ENCODE assay signal across 8 mouse cellular contexts in genomic region chr9:51335294-51336010, GRCm38 (mm10). TPM values are rescaled to one million over a fixed set of nuclear protein-coding genes. Genes with fewer than 3 reads are reported as not detected.
A peak's percentile ranks its signal among the peaks of the same experiment; 100 is the strongest.
DNase-seq lines count a peak whose midpoint lies in the region; ATAC-seq and TF ChIP-seq lines count a peak whose summit lies in the region.

No protein-coding gene starts in this region.

- DNase-seq in A20 (ENCODE audit: low read depth, low spot score): peak; percentile 75
- DNase-seq in heart, embryonic 10.5 days (ENCODE audit: low spot score): peak; percentile 84
- peak; percentile 77 for DNase-seq in kidney, adult 9 months
- DNase-seq in neural tube, embryonic 10.5 days (ENCODE audit: extremely low spot score, low spot score): peak; percentile 81

- no peaks in the 10 kb centered on the region for H3K4me1 ChIP-seq in bone marrow, adult 2 months (ENCODE audit: control insufficient read depth, insufficient read depth, low read length)
- H3K4me1 ChIP-seq in embryonic facial prominence, embryonic 15.5 days: peaks cover 4% of the 10 kb centered on the region; the same call in 1 of the 2 replicates
- peaks cover 6% of the 10 kb centered on the region; the same call in 1 of the 2 replicates for H3K4me1 ChIP-seq in heart, embryonic 10.5 days
- no peaks in the 10 kb centered on the region for H3K4me1 ChIP-seq in limb, embryonic 12.5 days (replicated peaks)
- H3K4me1 ChIP-seq in stomach, embryonic 16.5 days (ENCODE audit: control insufficient read depth, insufficient read depth, low read length): no peaks in the 10 kb centered on the region

- ATAC-seq in embryonic facial prominence, embryonic 15.5 days (ENCODE audit: insufficient number of reproducible peaks, low FRiP score, low TSS enrichment, low read depth): peak; percentile 63
- peak; percentile 56; the same call in 1 of the 2 replicates for ATAC-seq in limb, embryonic 12.5 days (ENCODE audit: insufficient number of reproducible peaks, insufficient read depth, low FRiP score, low TSS enrichment, low read depth)
- ATAC-seq in stomach, embryonic 16.5 days (ENCODE audit: insufficient read depth, low FRiP score): peak; percentile 76; the same call in 1 of the 2 replicates

- H3K4me2 ChIP-seq in embryonic facial prominence, embryonic 15.5 days (replicated peaks): peak overlapping the region; percentile 35
- peak overlapping the region; percentile 26; the same call in 1 of the 2 replicates for H3K4me2 ChIP-seq in limb, embryonic 12.5 days
- peak overlapping the region; percentile 37 for H3K4me2 ChIP-seq in stomach, embryonic 16.5 days (ENCODE audit: low read depth, low read length)

- H3K4me3 ChIP-seq in bone marrow, adult 2 months (replicated peaks; ENCODE audit: control insufficient read depth, low read depth, low read length): no peak overlapping the region
- H3K4me3 ChIP-seq in embryonic facial prominence, embryonic 15.5 days (replicated peaks): no peak overlapping the region; the same call in 1 of the 2 replicates
- H3K4me3 ChIP-seq in heart, embryonic 10.5 days: peak overlapping the region; percentile 29; the same call in 1 of the 2 replicates
- H3K4me3 ChIP-seq in limb, embryonic 12.5 days (replicated peaks): no peak overlapping the region
- H3K4me3 ChIP-seq in stomach, embryonic 16.5 days (replicated peaks; ENCODE audit: low read length): 0 out of 2 replicates have a peak overlapping the region, but pooled peaks have one; percentile 10

- no peaks in the 10 kb centered on the region for H3K36me3 ChIP-seq in embryonic facial prominence, embryonic 15.5 days
- no peaks in the 10 kb centered on the region for H3K36me3 ChIP-seq in heart, embryonic 10.5 days
- no peaks in the 10 kb centered on the region for H3K36me3 ChIP-seq in limb, embryonic 12.5 days
- no peaks in the 10 kb centered on the region for H3K36me3 ChIP-seq in stomach, embryonic 16.5 days (ENCODE audit: control insufficient read depth, insufficient read depth, low read length)

- peak; percentile 45 for TF ChIP-seq CTCF in bone marrow, adult 2 months (IDR thresholded peaks at IDR 0.05; ENCODE audit: control insufficient read depth, insufficient read depth, low read length)

- 16% methylated on average over 8 of the region's 8 CpGs for WGBS in bone marrow, adult 2 months
- WGBS in embryonic facial prominence, embryonic 15.5 days: 21% methylated on average over 8 of the region's 8 CpGs
- 28% methylated on average over 8 of the region's 8 CpGs for WGBS in heart, embryonic 10.5 days
- 28% methylated on average over 8 of the region's 8 CpGs for WGBS in limb, embryonic 12.5 days
- WGBS in stomach, embryonic 16.5 days: 21% methylated on average over 8 of the region's 8 CpGs

- H3K27ac ChIP-seq in bone marrow, adult 2 months (ENCODE audit: control insufficient read depth, insufficient read depth, low read depth, low read length, poor library complexity): no peak overlapping the region
- no peak overlapping the region for H3K27ac ChIP-seq in embryonic facial prominence, embryonic 15.5 days (replicated peaks)
- H3K27ac ChIP-seq in heart, embryonic 10.5 days: no peak overlapping the region
- no peak overlapping the region for H3K27ac ChIP-seq in limb, embryonic 12.5 days
- no peak overlapping the region for H3K27ac ChIP-seq in stomach, embryonic 16.5 days (ENCODE audit: low read length)

- 0 out of 2 replicates have a peak, but pooled peaks cover 9% of the 10 kb centered on the region for H3K27me3 ChIP-seq in embryonic facial prominence, embryonic 15.5 days
- H3K27me3 ChIP-seq in heart, embryonic 10.5 days (ENCODE audit: insufficient read depth, poor library complexity, severe bottlenecking): no peaks in the 10 kb centered on the region
- peaks cover 11% of the 10 kb centered on the region for H3K27me3 ChIP-seq in limb, embryonic 12.5 days
- H3K27me3 ChIP-seq in stomach, embryonic 16.5 days (ENCODE audit: control insufficient read depth, insufficient read depth, low read length): no peaks in the 10 kb centered on the region

- no peak overlapping the region for H3K9ac ChIP-seq in embryonic facial prominence, embryonic 15.5 days
- H3K9ac ChIP-seq in limb, embryonic 12.5 days (replicated peaks): no peak overlapping the region
- H3K9ac ChIP-seq in stomach, embryonic 16.5 days (ENCODE audit: low read length): no peak overlapping the region

- no peak for TF ChIP-seq POLR2A in bone marrow, adult 2 months (IDR thresholded peaks at IDR 0.05; ENCODE audit: borderline replicate concordance, control insufficient read depth, low read depth, low read length)

- no peaks in the 10 kb centered on the region for H3K9me3 ChIP-seq in embryonic facial prominence, embryonic 15.5 days (replicated peaks)
- H3K9me3 ChIP-seq in heart, embryonic 10.5 days: no peaks in the 10 kb centered on the region
- H3K9me3 ChIP-seq in limb, embryonic 12.5 days: no peaks in the 10 kb centered on the region
- H3K9me3 ChIP-seq in stomach, embryonic 16.5 days (replicated peaks; ENCODE audit: control insufficient read depth, low read length): no peaks in the 10 kb centered on the region

RNA-seq across cellular contexts. Expression of gene 1810046K07Rik, which starts 6.7 kb away (rescaled TPM):
- polyA plus RNA-seq in bone marrow, adult 2 months (2011; ENCODE audit: insufficient read depth, insufficient read length, low replicate concordance, missing spikeins): 2.5 TPM in 1 of 2 replicates, not detected in the other
- polyA plus RNA-seq in embryonic facial prominence, embryonic 15.5 days (2015; fragmentation: Nextera tagmentation; extraction: Ambion mirVana): 0.24 and 0.33 TPM in 2 replicates
- polyA plus RNA-seq in heart, embryonic 10.5 days (2016; fragmentation: Nextera tagmentation; extraction: Ambion mirVana): not detected in 2 replicates
- polyA plus RNA-seq in limb, embryonic 12.5 days (2016; fragmentation: Nextera tagmentation; extraction: Ambion mirVana): 0.32 and 0.36 TPM in 2 replicates
- polyA plus RNA-seq in stomach, embryonic 16.5 days (2015; fragmentation: Nextera tagmentation; extraction: Ambion mirVana): 0.87 and 0.94 TPM in 2 replicates

RNA-seq across cellular contexts. Expression of gene Colca2, which starts 57.1 kb away (rescaled TPM):
- not detected in 2 replicates for polyA plus RNA-seq in bone marrow, adult 2 months (2011; ENCODE audit: insufficient read depth, insufficient read length, low replicate concordance, missing spikeins)
- polyA plus RNA-seq in embryonic facial prominence, embryonic 15.5 days (2015; fragmentation: Nextera tagmentation; extraction: Ambion mirVana): 4.1 and 4.8 TPM in 2 replicates
- polyA plus RNA-seq in heart, embryonic 10.5 days (2016; fragmentation: Nextera tagmentation; extraction: Ambion mirVana): 3.7 and 4.1 TPM in 2 replicates
- polyA plus RNA-seq in limb, embryonic 12.5 days (2016; fragmentation: Nextera tagmentation; extraction: Ambion mirVana): 1.8 and 2.4 TPM in 2 replicates
- polyA plus RNA-seq in stomach, embryonic 16.5 days (2015; fragmentation: Nextera tagmentation; extraction: Ambion mirVana): 8.7 and 9.3 TPM in 2 replicates

Comparison
In these comparisons a context has a peak if more than half of its experiments do, and no peak if none do; other contexts are left out.
1. H3K4me3 ChIP-seq: peak in heart, embryonic 10.5 days (single experiment) and stomach, embryonic 16.5 days (single experiment); none in bone marrow, adult 2 months (single experiment), embryonic facial prominence, embryonic 15.5 days (single experiment) and limb, embryonic 12.5 days (single experiment).
2. Peak in every context shown above with its lines, with median percentiles within 50 percentile points of each other: DNase-seq, ATAC-seq and H3K4me2 ChIP-seq.